Mouse (Mus musculus): ENCODE measurements around the gene Ccdc171.

DNA sequence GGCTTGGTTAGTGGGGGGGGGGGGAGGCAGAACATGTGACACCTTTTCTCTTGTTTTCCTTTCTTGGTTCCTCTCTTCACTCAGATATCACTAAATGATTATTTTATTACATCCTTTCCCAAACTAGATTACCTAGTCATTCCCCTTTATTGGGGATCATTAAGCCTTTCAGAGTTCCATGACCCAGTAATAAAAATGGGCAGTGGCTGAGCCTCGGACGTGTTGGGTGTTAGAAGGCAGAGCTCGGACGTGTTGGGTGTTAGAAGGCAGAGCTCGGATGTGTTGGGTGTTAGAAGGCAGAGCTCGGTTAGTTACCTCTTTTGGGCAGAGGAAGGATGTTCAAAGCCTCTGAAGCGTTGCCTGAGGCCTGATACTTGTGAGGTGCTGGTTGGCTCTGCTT lies 8.7 kb downstream of the Ccdc171 start:
- no peak for TF ChIP-seq ZC3H11A (IDR thresholded peaks at IDR 0.05; ENCODE audit: borderline replicate concordance, low read depth, low read length)
- no peak for TF ChIP-seq MAFK (IDR thresholded peaks at IDR 0.05; ENCODE audit: insufficient read depth, low read depth, low read length)
